Mouse (Mus musculus): ENCODE measurements around the gene Rcn2.

DNA sequence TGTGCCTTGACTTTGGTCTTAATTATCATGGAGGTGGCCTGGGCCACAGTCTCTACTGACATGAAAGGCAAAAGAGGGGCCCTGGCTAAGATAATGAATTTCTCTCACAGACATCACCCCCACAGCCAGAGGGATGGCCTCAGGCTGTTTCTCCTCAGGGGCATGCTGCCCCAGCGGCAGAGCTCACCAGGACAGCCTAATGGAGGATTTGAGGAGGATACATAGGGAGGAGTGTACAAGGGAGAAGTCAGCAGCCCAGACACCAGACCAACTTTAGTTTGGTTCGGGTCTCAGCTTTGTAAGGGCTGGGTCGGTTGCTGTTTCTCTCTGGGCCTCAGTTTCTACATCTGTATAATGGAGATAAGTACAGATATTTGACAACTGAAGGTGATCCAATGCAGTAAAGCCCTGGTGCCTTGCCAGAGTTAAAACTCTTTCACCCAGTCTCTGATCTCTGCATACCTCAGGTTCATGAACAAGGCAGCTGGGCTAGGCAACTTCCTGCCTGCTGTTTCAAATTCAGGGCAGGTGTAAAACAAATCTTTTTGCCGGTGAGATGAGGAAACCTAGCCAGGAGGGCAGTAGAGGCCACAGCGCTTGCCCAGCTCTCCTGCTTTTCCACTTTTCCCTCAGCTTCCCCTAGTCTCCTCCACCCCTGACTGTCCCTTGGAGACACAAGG, 49.0 kb downstream of the Rcn2 start:
- TF ChIP-seq POLR2A (IDR thresholded peaks at IDR 0.05; ENCODE audit: insufficient read depth, low read length) (no peak), CTCF (IDR thresholded peaks at IDR 0.05; ENCODE audit: low read depth, low read length) (no peak)

All from ES-Bruce4 (cell line).